Mouse (Mus musculus) fibroblast of lung, adult 2 months (primary cell): ENCODE measurements at regions not wholly inside any gene's neighbourhood (a gene's known extent, or its start where the extent isn't known, plus 50 kb on each side); places are given as distances from the start of the nearest gene placed in this dataset.
A peak's percentile ranks its signal among the peaks of the same experiment; 100 is the strongest.
"Not testable (repeated sequence)": the region's sequence is repeated elsewhere in the genome, so short reads cannot be mapped to it uniquely, and the experiment has no call there.

Experiments used
- DNase-seq: peaks from one replicate; pipeline ENCODE4 v3.0.0-alpha.2; 2011; ENCODE audit warnings: low read depth

DNA sequence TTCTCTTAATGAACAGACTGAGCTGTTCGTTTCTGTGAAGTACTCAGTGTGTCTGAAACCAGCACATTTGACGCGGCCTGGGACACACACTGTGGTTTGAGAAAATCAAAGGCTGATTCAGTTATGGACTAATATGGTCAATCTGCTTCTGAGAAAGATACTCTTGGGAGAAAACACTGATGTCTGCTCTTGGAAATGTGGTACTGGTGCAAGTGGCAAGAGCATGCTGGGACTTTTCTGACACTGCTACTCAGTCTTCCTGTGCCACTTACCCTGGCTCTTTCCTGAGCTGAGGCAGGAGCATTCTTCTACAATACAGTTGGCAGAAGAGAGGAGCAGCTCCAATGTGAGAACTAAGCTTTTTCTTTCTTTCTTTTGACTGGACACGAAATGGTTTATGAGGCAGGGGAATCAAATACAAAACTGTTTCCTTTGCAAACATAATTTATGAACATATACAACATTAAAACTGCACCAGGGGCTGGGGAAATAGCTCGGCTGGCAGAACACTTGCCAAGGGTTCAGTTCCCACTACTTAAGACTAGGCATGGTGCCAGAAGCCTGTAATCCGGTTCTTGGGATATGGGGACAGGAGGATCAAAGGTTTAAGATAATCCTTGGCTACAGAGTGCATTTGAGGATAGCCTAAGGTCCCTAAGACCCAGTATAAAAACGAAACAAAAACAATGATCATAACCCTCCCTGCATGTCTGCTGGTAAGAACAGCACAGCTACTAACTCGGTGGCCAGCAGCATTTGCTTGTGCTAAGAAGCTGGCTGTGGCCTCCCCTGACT, 173.7 kb upstream of the Klf14 start:
- DNase-seq = no peak

DNA sequence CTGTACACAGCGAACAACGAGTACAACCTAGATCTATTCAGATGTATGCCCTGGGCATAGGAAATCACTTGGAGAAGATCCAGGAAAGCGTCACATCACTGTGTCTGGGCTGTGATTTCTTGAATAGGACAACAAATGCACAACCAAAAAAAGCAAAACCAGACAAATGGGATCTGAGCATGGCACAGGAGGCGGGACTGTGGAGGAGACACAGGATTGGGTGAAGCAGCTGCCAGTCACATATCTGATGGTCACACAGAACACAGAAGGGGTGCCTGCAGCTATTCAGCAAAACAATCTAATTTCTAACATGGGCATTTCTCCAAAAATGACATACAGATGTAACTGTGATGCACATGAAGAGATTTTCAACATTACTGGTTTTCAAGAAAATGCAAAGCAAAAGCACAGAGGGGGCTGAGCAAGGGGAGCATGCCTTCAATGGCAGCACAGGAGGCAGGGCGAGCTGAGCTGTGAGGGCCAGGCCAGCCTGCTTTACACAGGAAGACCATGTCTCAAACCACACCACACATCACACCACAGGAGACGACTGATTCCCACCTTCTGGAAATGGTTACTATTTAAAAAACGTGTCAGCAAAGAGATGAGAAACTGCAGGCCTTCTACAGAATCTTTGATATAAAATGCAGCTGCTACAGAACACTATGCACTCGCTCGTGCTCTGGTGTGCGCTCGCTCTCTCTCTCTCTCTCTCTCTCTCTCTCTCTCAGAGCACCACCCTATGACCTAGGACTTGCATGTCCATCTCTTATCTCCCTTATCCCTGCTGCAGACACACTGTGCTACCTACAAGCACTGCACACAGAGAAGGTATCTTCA, 175.2 kb upstream of the Klf14 start:
- DNase-seq = no peak

GRCm38 (mm10) chr6:31134736-31135077, 175.8 kb upstream of the Klf14 start:
- DNase-seq = no peak

GRCm38 (mm10) chr6:31135580-31135979, 176.7 kb upstream of the Klf14 start:
- DNase-seq = no peak

DNA sequence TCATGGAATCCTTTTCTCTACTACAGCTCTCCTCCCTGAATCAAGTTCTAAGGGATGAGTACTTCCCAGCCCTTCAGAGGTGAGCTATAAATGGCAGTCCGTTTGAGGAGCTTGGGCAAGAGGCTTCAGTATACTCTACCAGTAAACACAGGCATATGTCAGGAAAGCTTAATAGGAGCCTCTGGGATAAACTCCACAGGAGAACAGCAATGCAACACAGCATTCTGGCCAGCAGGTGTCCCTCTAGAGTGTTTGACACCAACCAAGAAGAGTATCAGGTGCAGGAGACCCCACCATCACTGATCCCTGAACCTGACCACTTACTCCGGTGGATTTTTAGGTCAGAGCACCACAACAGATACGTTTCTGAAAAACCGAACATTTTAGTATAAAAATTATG, 178.0 kb upstream of the Klf14 start:
- no peak for DNase-seq

- DNase-seq = no peak
Measured at GRCm38 (mm10) chr6:31137351-31137750, 178.5 kb upstream of the Klf14 start.

DNA sequence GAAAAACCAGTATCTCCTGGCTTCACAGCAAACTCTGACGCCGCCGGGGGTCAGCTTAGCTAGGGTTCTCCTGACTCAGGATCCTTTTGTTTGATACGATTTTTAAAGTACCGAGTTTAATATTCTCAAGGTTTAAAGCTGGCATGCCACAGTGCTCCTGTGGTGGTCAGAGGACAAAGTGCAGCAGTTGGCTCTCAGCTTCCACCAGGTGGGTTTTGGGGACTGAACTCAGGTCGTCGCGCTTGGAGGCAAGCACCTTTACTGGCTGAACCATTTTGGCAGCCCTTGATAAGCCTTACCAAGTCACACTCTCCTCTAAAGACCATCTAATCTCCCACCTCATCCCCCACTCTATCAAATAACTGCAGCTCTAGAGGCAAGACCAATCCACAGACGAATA, 181.1 kb upstream of the Klf14 start:
- no peak for DNase-seq

GRCm38 (mm10) chr6:31140593-31140992, 181.7 kb upstream of the Klf14 start:
- DNase-seq = no peak

- DNase-seq = no peak
Measured at GRCm38 (mm10) chr6:31141486-31141885, 182.6 kb upstream of the Klf14 start.

DNA sequence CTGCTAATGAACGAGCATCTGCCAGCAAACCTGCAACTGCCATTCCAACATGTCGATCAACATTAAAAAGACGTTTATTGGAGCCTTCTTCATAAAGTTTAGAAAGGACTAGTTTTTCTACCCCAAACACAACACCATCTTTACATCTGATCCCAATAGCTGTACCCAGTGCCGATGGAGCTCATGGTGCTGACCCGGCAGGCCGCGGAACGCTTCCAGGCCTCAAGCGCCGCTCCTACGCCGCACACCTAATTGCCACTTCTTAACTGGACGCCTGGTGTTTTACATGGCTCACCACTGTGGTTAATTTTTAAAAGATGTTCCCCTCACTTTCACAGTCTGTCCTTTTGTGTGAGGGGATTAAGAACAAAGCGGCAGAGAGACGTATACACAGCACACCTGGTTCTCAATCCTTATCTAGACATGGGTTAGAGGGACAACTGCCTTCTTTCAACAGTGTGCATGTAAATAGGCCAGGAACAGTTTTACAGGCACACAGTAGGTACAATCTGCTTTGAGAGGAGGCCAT, 183.7 kb upstream of the Klf14 start:
- DNase-seq = not testable (repeated sequence)

- no peak for DNase-seq
Measured at GRCm38 (mm10) chr6:31145687-31146086, 186.8 kb upstream of the Klf14 start.

GRCm38 (mm10) chr6:31146779-31147178, 187.9 kb upstream of the Klf14 start:
- no peak for DNase-seq

GRCm38 (mm10) chr6:31147682-31148081, 188.8 kb upstream of the Klf14 start:
- peak; percentile 65 for DNase-seq

GRCm38 (mm10) chr6:31148311-31148856, 189.5 kb upstream of the Klf14 start:
- peak; percentile 91 for DNase-seq

DNA sequence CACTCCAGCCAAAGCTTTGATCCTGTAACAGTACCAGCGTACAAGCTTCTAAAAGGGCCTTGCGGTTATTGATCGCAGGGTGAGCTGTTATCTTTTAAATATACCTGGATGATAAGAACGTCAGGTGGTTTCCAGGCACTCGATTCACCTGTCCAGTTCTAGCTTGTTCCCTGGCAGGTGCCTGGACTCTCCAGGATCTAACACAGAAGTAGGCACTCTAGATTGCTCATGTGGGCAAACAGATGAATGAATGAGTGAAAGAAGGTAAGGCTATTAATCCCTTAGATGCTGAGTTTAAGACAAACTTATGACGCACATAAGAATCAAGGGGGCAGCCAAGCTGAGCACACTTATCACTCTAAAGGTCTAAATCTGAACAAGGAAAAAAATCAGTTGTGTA, 190.3 kb upstream of the Klf14 start:
- no peak for DNase-seq

DNA sequence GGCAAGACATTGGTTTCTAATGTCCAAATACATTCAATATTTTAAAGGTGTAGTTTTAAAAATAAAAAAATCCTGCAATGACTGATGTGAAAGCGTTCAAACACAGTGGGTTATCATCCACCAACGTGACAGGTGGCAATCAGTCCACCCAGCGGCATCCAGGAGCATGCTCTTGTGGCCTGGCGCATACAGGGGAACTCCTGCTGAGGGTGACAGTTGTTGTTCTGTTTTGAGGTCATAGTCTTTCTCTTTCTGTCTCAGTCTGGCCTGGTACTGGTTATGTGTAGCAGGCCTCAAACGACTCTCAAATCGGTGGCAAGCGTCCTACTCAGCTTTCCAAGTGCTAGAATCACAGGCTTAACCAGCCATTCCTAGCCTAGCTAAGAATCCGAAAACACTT, 191.5 kb upstream of the Klf14 start:
- DNase-seq = no peak

DNA sequence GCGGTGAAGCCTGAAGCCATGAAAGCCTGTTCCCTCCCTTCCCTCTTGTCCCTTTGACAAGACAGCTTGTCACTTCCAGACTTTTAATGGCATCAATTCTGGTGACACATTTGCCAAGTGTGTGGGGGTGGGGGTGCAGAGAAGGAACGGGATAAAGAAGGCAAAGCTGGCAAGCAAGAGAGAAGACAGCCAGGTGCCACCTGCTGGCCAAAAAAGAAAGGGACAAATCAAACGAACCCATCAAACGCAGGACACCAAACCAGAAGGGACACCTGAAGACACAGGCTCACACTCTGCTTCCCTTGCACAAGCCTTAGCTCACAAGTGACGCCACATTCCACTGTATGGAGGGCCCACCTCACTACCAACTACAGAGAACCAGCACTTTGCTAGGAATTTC, 197.0 kb upstream of the Klf14 start:
- DNase-seq = no peak

GRCm38 (mm10) chr6:31156999-31157398, 198.1 kb upstream of the Klf14 start:
- DNase-seq = no peak

DNA sequence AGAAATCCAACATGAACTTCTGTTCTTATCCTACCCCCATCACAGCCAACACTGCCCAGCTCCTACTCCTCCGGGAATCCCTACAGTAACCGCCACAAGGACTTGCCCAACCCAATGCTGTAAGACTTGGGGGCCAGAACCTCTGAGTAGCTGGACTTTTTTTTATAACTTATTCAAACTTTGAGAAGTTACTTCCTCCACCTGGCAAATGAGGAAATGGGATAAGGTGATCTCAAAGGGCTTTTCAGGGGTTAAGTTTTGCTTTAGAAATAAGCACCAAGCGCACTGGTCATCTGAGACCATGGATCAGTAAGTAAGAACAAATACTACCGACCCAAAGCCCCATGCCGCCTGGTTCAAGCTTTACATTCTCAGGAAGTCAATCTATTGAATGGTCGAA, 198.6 kb upstream of the Klf14 start:
- DNase-seq = no peak

GRCm38 (mm10) chr6:31158648-31159047, 199.8 kb upstream of the Klf14 start:
- DNase-seq = no peak

- no peak for DNase-seq
Measured at GRCm38 (mm10) chr6:31159240-31159639, 200.4 kb upstream of the Klf14 start.

- no peak for DNase-seq
Measured at GRCm38 (mm10) chr6:31159935-31160670, 201.2 kb upstream of the Klf14 start.
